Mouse (Mus musculus) bone marrow, adult 2 months (tissue): ENCODE measurements around the gene Sufu. TPM values are rescaled to one million over a fixed set of nuclear protein-coding genes. Genes with fewer than 3 reads are reported as not detected.
A peak's percentile ranks its signal among the peaks of the same experiment; 100 is the strongest.

Experiments
- H3K27ac ChIP-seq: fragments of 200-500 bp; 2 replicates; pipeline ENCODE4 v1.5.1; 2012; ENCODE audit warnings: low read depth, mild to moderate bottlenecking, control low read depth, inconsistent platforms, low read length; ENCODE audit not compliant: control insufficient read depth, poor library complexity, insufficient read depth
- H3K4me1 ChIP-seq: fragments of 200-500 bp; 2 replicates; pipeline ENCODE4 v1.6.1; 2011; ENCODE audit warnings: low read length; ENCODE audit not compliant: control insufficient read depth, insufficient read depth
- H3K4me3 ChIP-seq: fragments of 200-500 bp; replicated peaks from 2 replicates; pipeline ENCODE3; 2011; ENCODE audit warnings: mild to moderate bottlenecking, low read depth, low read length, control low read depth; ENCODE audit not compliant: control insufficient read depth
- CTCF ChIP-seq: fragments of 200-500 bp; IDR thresholded peaks from 2 replicates; pipeline ENCODE4 v1.5.1; 2011; ENCODE audit warnings: low read length, control low read depth; ENCODE audit not compliant: control insufficient read depth, insufficient read depth
- POLR2A ChIP-seq: fragments of 200-500 bp; IDR thresholded peaks from 2 replicates; pipeline ENCODE4 v1.6.1; 2011; ENCODE audit warnings: low read depth, mild to moderate bottlenecking, control low read depth, low read length, borderline replicate concordance; ENCODE audit not compliant: control insufficient read depth
- WGBS: fragments of 180-500 bp; shearing (Covaris S2); methylation state at CpG from one replicate; pipeline ENCODE4 v1.1.7; 2018; 5-methylcytosine and 5-hydroxymethylcytosine counted together
- polyA plus RNA-seq: library from polyadenylated mRNA; stranded (reverse); fragments of >200 nt; gene quantifications from 2 replicates; pipeline ENCODE4 v1.2.4, GENCODE M21; 2011; ENCODE audit warnings: low replicate concordance; ENCODE audit not compliant: missing spikeins, insufficient read depth, insufficient read length

Gene Sufu
- polyA plus RNA-seq, 1 experiment: 5.3 TPM

- Histone ChIP-seq H3K4me1 (no peaks in the 10 kb centered on the region), H3K27ac (no peak overlapping the region), H3K4me3 (no peak overlapping the region)
- WGBS: 80% methylated on average over 4 of the region's 4 CpGs
- TF ChIP-seq POLR2A: no peak
- no peak for TF ChIP-seq CTCF
Observed at GRCm38 (mm10) chr19:46375891-46376290, 20.8 kb upstream of the Sufu start.

GRCm38 (mm10) chr19:46382275-46382674, 14.4 kb upstream of the Sufu start:
- WGBS: 91% methylated on average over 9 of the region's 9 CpGs
- no peak overlapping the region for H3K4me3 ChIP-seq
- TF ChIP-seq CTCF: no peak
- TF ChIP-seq POLR2A: no peak
- no peak overlapping the region for H3K27ac ChIP-seq
- no peaks in the 10 kb centered on the region for H3K4me1 ChIP-seq

GRCm38 (mm10) chr19:46389872-46390271, 6.8 kb upstream of the Sufu start:
- Histone ChIP-seq H3K4me3 (no peak overlapping the region), H3K27ac (no peak overlapping the region)
- 93% methylated on average over 5 of the region's 5 CpGs for WGBS

GRCm38 (mm10) chr19:46392018-46392417, 4.7 kb upstream of the Sufu start:
- Histone ChIP-seq H3K4me3 (no peak overlapping the region), H3K27ac (no peak overlapping the region), H3K4me1 (0 out of 2 replicates have a peak, but pooled peaks cover 2% of the 10 kb centered on the region)
- TF ChIP-seq CTCF (peak; percentile 44; the same call in 1 of the 2 replicates), POLR2A (no peak)
- 16% methylated on average over 4 of the region's 4 CpGs for WGBS

More at GRCm38 (mm10) chr19:46389872-46390271, 6.8 kb upstream of the Sufu start:
- H3K4me1 ChIP-seq: 0 out of 2 replicates have a peak, but pooled peaks cover 2% of the 10 kb centered on the region
- TF ChIP-seq CTCF (no peak), POLR2A (no peak)

GRCm38 (mm10) chr19:46394712-46395108, 2.0 kb upstream of the Sufu start:
- TF ChIP-seq CTCF: no peak
- TF ChIP-seq POLR2A: no peak
- H3K4me3 ChIP-seq: peak overlapping the region; percentile 84
- H3K4me1 ChIP-seq: 0 out of 2 replicates have a peak, but pooled peaks cover 2% of the 10 kb centered on the region
- H3K27ac ChIP-seq: no peak overlapping the region
- 2% methylated on average over 10 of the region's 10 CpGs for WGBS

- Histone ChIP-seq H3K4me1 (0 out of 2 replicates have a peak, but pooled peaks cover 2% of the 10 kb centered on the region), H3K27ac (peak within 1 kb of the TSS; percentile 74), H3K4me3 (peak within 1 kb of the TSS; percentile 95)
- WGBS: under 1% methylated on average over 51 of the region's 51 CpGs
- TF ChIP-seq CTCF: no peak
- peak; percentile 88 for TF ChIP-seq POLR2A
Observed at GRCm38 (mm10) chr19:46395109-46396009, 1.3 kb upstream of the Sufu start, which contains the start of gene Actr1a. Gene Actr1a (minus strand): TSS chr19:46395748.

- Histone ChIP-seq H3K4me1 (no peaks in the 10 kb centered on the region), H3K27ac (no peak overlapping the region), H3K4me3 (peak overlapping the region; percentile 15)
- WGBS: 6% methylated on average over 8 of the region's 8 CpGs
- no peak for TF ChIP-seq POLR2A
- no peak for TF ChIP-seq CTCF
Observed at GRCm38 (mm10) chr19:46396109-46396508, 587 bp upstream of the Sufu start.

- no peaks in the 10 kb centered on the region for H3K4me1 ChIP-seq
- H3K27ac ChIP-seq: no peak overlapping the region
- 2% methylated on average over 19 of the region's 19 CpGs for WGBS
- no peak for TF ChIP-seq POLR2A
- TF ChIP-seq CTCF: no peak
- H3K4me3 ChIP-seq: peak overlapping the region; percentile 89
Observed at GRCm38 (mm10) chr19:46397436-46398001, 823 bp downstream of the Sufu start.
